Mouse (Mus musculus): Measurements from ENCODE around the gene Ddx28. TPM values are rescaled to one million over a fixed set of nuclear protein-coding genes. Genes with fewer than 3 reads are reported as not detected.
A peak's percentile ranks its signal among the peaks of the same experiment; 100 is the strongest.
"Not testable (repeated sequence)": the region's sequence is repeated elsewhere in the genome, so short reads cannot be mapped to it uniquely, and the experiment has no call there.

The Ddx28 gene
- polyA plus RNA-seq, 1 experiment from 2014 or later = 20.1 TPM

GRCm38 (mm10) chr8:106007891-106008290 is 3.8 kb downstream of the Ddx28 start:
- not testable (repeated sequence) for H3K9me3 ChIP-seq; H3K36me3 ChIP-seq (replicated peaks); ATAC-seq (ENCODE audit: low FRiP score); H3K4me3 ChIP-seq (replicated peaks); H3K27ac ChIP-seq; H3K9ac ChIP-seq; H3K27me3 ChIP-seq; H3K4me2 ChIP-seq
- WGBS = 63% methylated on average over 3 of the region's 3 CpGs
- H3K4me1 ChIP-seq = peaks cover 18% of the 10 kb centered on the region

GRCm38 (mm10) chr8:106007135-106007534 is 4.5 kb downstream of the Ddx28 start:
- Histone ChIP-seq H3K4me3 (replicated peaks) (no peak overlapping the region), H3K27me3 (no peaks in the 10 kb centered on the region), H3K36me3 (replicated peaks) (peaks cover 5% of the 10 kb centered on the region; the same call in 1 of the 2 replicates), H3K4me1 (peaks cover 18% of the 10 kb centered on the region), H3K27ac (no peak overlapping the region), H3K9ac (no peak overlapping the region), H3K4me2 (no peak overlapping the region), H3K9me3 (no peaks in the 10 kb centered on the region)
- ATAC-seq (ENCODE audit: low FRiP score) = no peak
- 81% methylated on average over 3 of the region's 3 CpGs for WGBS

- no peak overlapping the region for H3K4me2 ChIP-seq
- no peak overlapping the region for H3K27ac ChIP-seq
- 90% methylated on average over 4 of the region's 4 CpGs for WGBS
- no peak overlapping the region for H3K4me3 ChIP-seq (replicated peaks)
- no peaks in the 10 kb centered on the region for H3K9me3 ChIP-seq
- peaks cover 5% of the 10 kb centered on the region; the same call in 1 of the 2 replicates for H3K36me3 ChIP-seq (replicated peaks)
- no peak overlapping the region for H3K9ac ChIP-seq
- no peak for ATAC-seq (ENCODE audit: low FRiP score)
- H3K27me3 ChIP-seq = no peaks in the 10 kb centered on the region; the same call in 1 of the 2 replicates
- peaks cover 13% of the 10 kb centered on the region for H3K4me1 ChIP-seq
These were observed 5.3 kb downstream of the Ddx28 start for GRCm38 (mm10) chr8:106006413-106006812.

GRCm38 (mm10) chr8:106005875-106006274 is 5.8 kb downstream of the Ddx28 start, which contains the start of gene Dpep2nb:
Gene Dpep2nb, minus strand, starts transcription at chr8:106005975.
- 81% methylated on average over 4 of the region's 4 CpGs for WGBS
- H3K36me3 ChIP-seq (replicated peaks) = peaks cover 5% of the 10 kb centered on the region; the same call in 1 of the 2 replicates
- H3K4me1 ChIP-seq = peaks cover 13% of the 10 kb centered on the region
- no peak within 1 kb of the TSS for H3K27ac ChIP-seq
- no peak within 1 kb of the TSS for H3K4me3 ChIP-seq (replicated peaks)
- no peaks in the 10 kb centered on the region for H3K9me3 ChIP-seq
- ATAC-seq (ENCODE audit: low FRiP score) = no peak
- no peak within 1 kb of the TSS for H3K4me2 ChIP-seq
- H3K27me3 ChIP-seq = no peaks in the 10 kb centered on the region; the same call in 1 of the 2 replicates
- no peak within 1 kb of the TSS for H3K9ac ChIP-seq

- H3K4me1 ChIP-seq = peaks cover 2% of the 10 kb centered on the region
- H3K27ac ChIP-seq = no peak overlapping the region
- H3K9ac ChIP-seq = no peak overlapping the region
- peaks cover under 1% of the 10 kb centered on the region; the same call in 1 of the 2 replicates for H3K36me3 ChIP-seq (replicated peaks)
- no peak overlapping the region for H3K4me3 ChIP-seq (replicated peaks)
- H3K27me3 ChIP-seq = no peaks in the 10 kb centered on the region; the same call in 1 of the 2 replicates
- H3K4me2 ChIP-seq = no peak overlapping the region
- ATAC-seq (ENCODE audit: low FRiP score) = no peak
- WGBS = 76% methylated on average over 8 of the region's 8 CpGs
- H3K9me3 ChIP-seq = no peaks in the 10 kb centered on the region
These were observed 7.0 kb downstream of the Ddx28 start for GRCm38 (mm10) chr8:106004538-106005207.

- H3K27me3 ChIP-seq = no peaks in the 10 kb centered on the region; the same call in 1 of the 2 replicates
- no peak overlapping the region for H3K9ac ChIP-seq
- WGBS = 82% methylated on average over 4 of the region's 4 CpGs
- ATAC-seq (ENCODE audit: low FRiP score) = no peak
- no peak overlapping the region for H3K4me3 ChIP-seq (replicated peaks)
- H3K36me3 ChIP-seq (replicated peaks) = no peaks in the 10 kb centered on the region
- no peaks in the 10 kb centered on the region for H3K4me1 ChIP-seq
- no peak overlapping the region for H3K27ac ChIP-seq
- no peaks in the 10 kb centered on the region for H3K9me3 ChIP-seq
- no peak overlapping the region for H3K4me2 ChIP-seq
These were observed 9.8 kb downstream of the Ddx28 start for GRCm38 (mm10) chr8:106001908-106002307.

- H3K27me3 ChIP-seq = no peaks in the 10 kb centered on the region; the same call in 1 of the 2 replicates
- H3K36me3 ChIP-seq (replicated peaks) = no peaks in the 10 kb centered on the region
- WGBS = 87% methylated on average over 2 of the region's 2 CpGs
- no peaks in the 10 kb centered on the region for H3K4me1 ChIP-seq
- no peak overlapping the region for H3K27ac ChIP-seq
- H3K4me2 ChIP-seq = no peak overlapping the region
- no peak for ATAC-seq (ENCODE audit: low FRiP score)
- H3K9me3 ChIP-seq = no peaks in the 10 kb centered on the region
- no peak overlapping the region for H3K4me3 ChIP-seq (replicated peaks)
- H3K9ac ChIP-seq = no peak overlapping the region
These were observed 12.7 kb downstream of the Ddx28 start for GRCm38 (mm10) chr8:105998971-105999370.

GRCm38 (mm10) chr8:105996359-105996758 is 15.3 kb downstream of the Ddx28 start:
- Histone ChIP-seq H3K27ac (no peak overlapping the region), H3K27me3 (no peaks in the 10 kb centered on the region; the same call in 1 of the 2 replicates), H3K4me2 (no peak overlapping the region), H3K9me3 (no peaks in the 10 kb centered on the region), H3K36me3 (replicated peaks) (no peaks in the 10 kb centered on the region), H3K4me1 (no peaks in the 10 kb centered on the region), H3K9ac (no peak overlapping the region), H3K4me3 (replicated peaks) (no peak overlapping the region)
- no peak for ATAC-seq (ENCODE audit: low FRiP score)
- 70% methylated on average over 7 of the region's 7 CpGs for WGBS

- ATAC-seq (ENCODE audit: low FRiP score) = no peak
- Histone ChIP-seq H3K4me3 (replicated peaks) (no peak overlapping the region), H3K9ac (no peak overlapping the region), H3K4me1 (no peaks in the 10 kb centered on the region), H3K27me3 (no peaks in the 10 kb centered on the region), H3K27ac (no peak overlapping the region), H3K36me3 (replicated peaks) (no peaks in the 10 kb centered on the region), H3K9me3 (no peaks in the 10 kb centered on the region), H3K4me2 (no peak overlapping the region)
- 59% methylated on average over 4 of the region's 4 CpGs for WGBS
These were observed 18.5 kb downstream of the Ddx28 start for GRCm38 (mm10) chr8:105993226-105993625.

GRCm38 (mm10) chr8:105992499-105992898 is 19.2 kb downstream of the Ddx28 start:
- H3K9me3 ChIP-seq = no peaks in the 10 kb centered on the region
- H3K36me3 ChIP-seq (replicated peaks) = no peaks in the 10 kb centered on the region
- no peak overlapping the region for H3K27ac ChIP-seq
- H3K4me3 ChIP-seq (replicated peaks) = no peak overlapping the region
- no peak overlapping the region for H3K9ac ChIP-seq
- WGBS = 64% methylated on average over 5 of the region's 5 CpGs
- ATAC-seq (ENCODE audit: low FRiP score) = no peak
- H3K27me3 ChIP-seq = no peaks in the 10 kb centered on the region
- no peak overlapping the region for H3K4me2 ChIP-seq
- no peaks in the 10 kb centered on the region for H3K4me1 ChIP-seq

GRCm38 (mm10) chr8:105991546-105991945 is 20.1 kb downstream of the Ddx28 start:
- Histone ChIP-seq H3K27ac (no peak overlapping the region), H3K4me2 (no peak overlapping the region), H3K27me3 (no peaks in the 10 kb centered on the region), H3K4me1 (no peaks in the 10 kb centered on the region), H3K36me3 (replicated peaks) (no peaks in the 10 kb centered on the region), H3K9me3 (no peaks in the 10 kb centered on the region), H3K9ac (no peak overlapping the region), H3K4me3 (replicated peaks) (no peak overlapping the region)
- ATAC-seq (ENCODE audit: low FRiP score) = no peak
- WGBS = 87% methylated on average over 2 of the region's 2 CpGs

- 11% methylated on average over 15 of the region's 15 CpGs for WGBS
- ATAC-seq (ENCODE audit: low FRiP score) = peak; percentile 65
These were observed 20.8 kb downstream of the Ddx28 start, which contains the start of gene Dus2 for GRCm38 (mm10) chr8:105990856-105991387. Gene Dus2, plus strand, starts transcription at chr8:105991337.

GRCm38 (mm10) chr8:105988546-105988945 is 23.1 kb downstream of the Ddx28 start:
- Histone ChIP-seq H3K4me1 (no peaks in the 10 kb centered on the region), H3K27me3 (no peaks in the 10 kb centered on the region), H3K36me3 (replicated peaks) (no peaks in the 10 kb centered on the region), H3K9ac (no peak overlapping the region), H3K27ac (no peak overlapping the region), H3K4me2 (no peak overlapping the region), H3K9me3 (no peaks in the 10 kb centered on the region), H3K4me3 (replicated peaks) (no peak overlapping the region)
- WGBS = 83% methylated on average over 11 of the region's 11 CpGs
- no peak for ATAC-seq (ENCODE audit: low FRiP score)

More at GRCm38 (mm10) chr8:105990856-105991387, 20.8 kb downstream of the Ddx28 start, which contains the start of gene Dus2:
- no peak within 1 kb of the TSS for H3K9ac ChIP-seq
- no peak within 1 kb of the TSS for H3K4me3 ChIP-seq (replicated peaks)
- no peaks in the 10 kb centered on the region for H3K27me3 ChIP-seq
- no peaks in the 10 kb centered on the region for H3K36me3 ChIP-seq (replicated peaks)
- peak within 1 kb of the TSS; percentile 22; the same call in 1 of the 2 replicates for H3K4me2 ChIP-seq
- no peak within 1 kb of the TSS for H3K27ac ChIP-seq
- H3K9me3 ChIP-seq = no peaks in the 10 kb centered on the region
- no peaks in the 10 kb centered on the region for H3K4me1 ChIP-seq
